Mouse (Mus musculus) liver, postnatal 0 days (tissue): ENCODE results near the gene Rassf8.

ENCODE experiments used
- CTCF ChIP-seq: sonication (generic); IDR thresholded peaks from 2 replicates; pipeline ENCODE4 v1.5.1; 2016; ENCODE audit warnings: antibody characterized with exemption, low read depth
- EP300 ChIP-seq: IDR thresholded peaks from 2 replicates; pipeline ENCODE4 v1.6.1; 2016; ENCODE audit warnings: antibody characterized with exemption, low read depth, mild to moderate bottlenecking

- TF ChIP-seq CTCF (no peak), EP300 (no peak)
Measured at GRCm38 (mm10) chr6:145753296-145753695, 6.7 kb downstream of the Rassf8 start.
